Mouse (Mus musculus): ENCODE results near the gene Acss2.
A peak's percentile ranks its signal among the peaks of the same experiment; 100 is the strongest.
"Not testable (repeated sequence)": the region's sequence is repeated elsewhere in the genome, so short reads cannot be mapped to it uniquely, and the experiment has no call there.

Gene Acss2

DNA sequence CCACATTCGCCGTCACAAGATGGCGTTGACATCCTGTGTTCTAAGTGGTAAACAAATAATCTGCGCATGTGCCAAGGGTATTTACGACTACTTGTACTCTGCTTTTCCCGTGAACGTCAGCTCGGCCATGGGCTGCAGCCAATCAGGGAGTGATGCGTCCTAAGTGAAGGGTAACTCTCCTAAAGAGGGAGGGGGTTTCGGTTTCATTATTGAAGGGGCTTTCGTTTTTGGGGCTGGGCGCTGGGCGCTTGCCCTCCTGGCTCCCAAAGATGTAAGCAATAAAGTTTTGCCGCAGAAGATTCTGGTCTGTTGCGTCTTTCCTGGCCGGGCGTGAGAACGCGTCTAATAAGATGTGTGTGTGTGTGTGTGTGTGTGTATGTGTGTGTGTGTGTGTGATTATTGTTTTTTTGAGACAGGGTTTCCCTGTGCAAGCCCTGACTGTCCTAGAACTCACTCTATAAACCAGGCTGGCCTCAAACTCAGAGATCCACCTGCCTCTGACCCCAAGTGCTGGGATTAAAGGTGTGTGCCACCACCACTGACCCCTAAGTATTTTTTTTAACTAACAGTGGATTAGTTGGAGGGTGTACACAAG lies 20.8 kb downstream of the Acss2 start:
- DNase-seq (ENCODE audit: extremely low spot score): not testable (repeated sequence)

DNA sequence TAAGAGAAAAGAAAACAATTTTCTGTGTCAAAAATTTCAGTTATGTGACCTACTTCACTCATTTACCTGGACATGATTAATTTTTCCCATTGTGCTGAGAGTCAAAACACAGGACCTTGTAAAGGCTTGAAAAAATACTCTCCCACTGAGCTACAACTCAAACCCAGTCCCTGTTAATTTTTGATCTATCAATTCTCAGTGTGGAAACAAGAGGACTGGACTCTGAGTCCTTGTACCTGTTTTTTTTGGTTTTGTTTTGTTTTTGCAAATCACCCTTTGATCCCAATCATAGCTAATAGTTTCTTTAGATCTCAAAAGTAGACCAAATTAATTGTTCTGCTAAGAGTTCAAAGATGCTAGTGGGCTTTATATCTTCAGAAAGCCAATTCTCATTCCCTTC lies 21.9 kb downstream of the Acss2 start:
- no peak for DNase-seq (ENCODE audit: extremely low spot score)

DNA sequence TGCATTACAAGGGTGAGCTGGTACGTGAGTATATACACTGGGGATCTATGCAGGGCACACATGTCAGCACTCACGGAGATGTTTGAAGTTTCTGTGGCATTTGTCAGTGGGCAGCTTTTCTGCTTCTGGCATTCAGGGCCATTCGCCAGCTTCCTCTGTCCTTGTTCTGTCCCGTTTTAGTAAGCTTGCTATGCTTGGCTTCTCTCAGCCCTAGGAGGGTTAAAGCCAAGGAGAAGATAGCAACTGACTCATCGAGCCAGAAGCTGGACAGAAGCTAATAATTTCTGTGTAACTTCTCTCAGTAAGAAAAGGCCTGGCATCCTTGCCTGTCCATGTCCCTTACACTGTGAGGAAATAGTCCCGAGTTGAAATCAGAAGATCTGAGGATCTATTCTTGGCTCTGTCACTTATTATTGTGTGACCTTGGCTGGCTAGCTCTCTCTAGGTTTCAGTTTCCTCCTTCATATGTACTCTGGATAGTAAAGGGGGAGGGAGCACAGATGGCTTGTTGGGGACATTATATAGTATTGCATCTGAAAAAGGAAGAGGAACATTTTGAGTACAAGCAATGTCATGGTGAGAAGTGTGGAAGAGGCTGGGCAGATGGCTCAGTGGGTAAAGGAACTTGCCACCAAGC lies 23.2 kb downstream of the Acss2 start:
- no peak for DNase-seq (ENCODE audit: extremely low spot score)

DNA sequence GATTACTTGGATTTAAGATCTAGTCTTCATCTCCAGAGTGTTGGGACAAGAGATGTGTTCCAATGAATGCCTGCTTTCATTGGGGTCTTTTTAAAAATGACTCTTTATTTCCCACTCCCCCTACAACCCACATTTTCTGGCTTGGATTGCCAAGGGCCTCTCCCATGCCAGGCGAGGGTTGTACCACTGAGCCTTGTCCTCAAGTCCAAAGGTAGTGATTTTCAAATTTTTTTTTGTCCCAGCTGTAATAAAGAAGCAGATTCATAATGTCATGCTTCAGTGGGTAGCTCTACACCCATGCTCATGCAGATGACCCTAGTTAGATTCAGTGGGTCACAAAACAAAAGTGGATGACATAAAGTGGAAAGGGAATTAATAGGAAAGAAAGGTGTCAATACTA lies 29.2 kb downstream of the Acss2 start:
- DNase-seq (ENCODE audit: extremely low spot score): no peak

DNA sequence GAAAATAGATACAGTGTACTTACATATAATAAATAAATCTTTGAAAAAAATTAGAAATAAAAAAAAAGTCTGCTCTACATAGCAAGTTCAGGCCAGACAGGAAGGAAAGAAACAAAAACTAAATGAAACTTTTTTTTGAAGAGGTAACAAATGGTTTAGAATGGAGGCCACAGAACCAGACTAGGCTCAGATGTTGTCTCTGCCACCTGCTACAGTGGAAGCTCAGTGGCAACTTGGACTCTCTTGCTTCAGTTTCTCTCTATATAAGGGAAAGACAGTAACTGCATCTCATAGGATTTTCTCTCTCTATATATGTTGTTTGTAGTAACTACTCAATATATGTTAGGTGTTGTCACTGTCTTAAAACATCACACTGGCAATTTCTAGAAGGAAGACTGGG lies 34.6 kb downstream of the Acss2 start:
- DNase-seq (ENCODE audit: extremely low spot score): no peak

DNA sequence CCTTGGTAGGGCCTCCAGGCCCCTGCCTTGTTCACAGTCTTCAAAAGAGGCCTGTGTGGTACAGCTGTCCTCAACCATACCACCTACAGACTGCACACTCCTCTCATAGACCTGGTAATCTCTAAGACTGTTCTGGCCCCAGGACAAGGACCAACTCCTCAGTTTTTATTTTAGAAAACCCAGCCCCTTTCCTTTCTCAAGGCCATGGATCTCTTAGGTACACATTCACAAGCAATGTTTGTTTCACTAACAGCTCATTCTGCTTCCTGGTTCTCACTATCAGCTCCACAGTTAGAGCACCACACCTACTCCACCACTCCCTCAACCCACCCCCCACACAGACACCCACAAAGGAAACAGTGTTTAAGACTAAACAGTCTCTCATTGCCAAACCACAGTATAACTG lies 35.2 kb downstream of the Acss2 start:
- DNase-seq (ENCODE audit: extremely low spot score): no peak

DNA sequence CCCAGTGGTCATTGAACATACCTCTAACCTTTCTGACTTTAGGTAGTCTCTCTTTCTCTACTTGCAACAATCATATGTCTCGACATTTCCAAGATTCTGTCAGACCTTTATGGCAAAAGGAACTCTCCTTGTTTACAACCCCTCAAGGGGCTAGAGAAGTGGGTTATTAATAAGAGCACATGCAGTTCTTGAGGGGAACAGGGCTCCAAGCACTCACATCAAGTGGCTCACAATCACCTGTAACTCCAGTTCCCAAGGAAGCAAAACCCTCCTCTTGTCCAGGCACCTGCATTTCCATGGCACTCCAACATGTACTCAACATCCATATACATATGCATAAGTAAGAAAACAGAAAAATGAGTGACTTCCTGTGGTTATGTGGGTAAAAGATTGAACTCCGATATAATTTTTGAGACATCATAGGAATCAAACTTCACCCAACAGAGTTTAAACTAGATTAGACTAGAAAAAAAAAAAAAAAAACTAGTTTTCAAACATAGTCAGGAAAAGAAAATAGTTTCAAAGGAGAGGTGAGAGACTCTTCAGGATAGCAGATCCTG lies 36.8 kb downstream of the Acss2 start:
- no peak for DNase-seq (ENCODE audit: extremely low spot score)

DNA sequence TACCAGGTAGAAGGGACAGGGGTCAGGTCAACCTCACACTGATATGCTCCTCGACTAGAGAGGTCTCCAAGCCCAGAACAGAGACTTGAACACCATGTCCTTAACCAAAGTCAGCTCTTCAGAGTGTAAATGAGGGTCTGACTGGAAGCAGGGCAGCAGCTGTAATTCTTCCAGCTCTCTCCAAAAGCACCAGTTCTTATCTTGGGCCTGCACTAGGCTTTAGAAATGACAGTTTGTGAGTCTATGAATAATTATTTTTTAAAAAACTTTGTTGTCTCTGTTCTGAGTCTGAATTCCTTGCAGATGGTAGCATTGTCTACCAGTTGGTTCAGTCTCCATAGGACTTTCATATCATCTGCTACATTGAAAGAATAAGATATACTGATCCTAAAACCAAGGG lies 44.5 kb downstream of the Acss2 start:
- DNase-seq (ENCODE audit: extremely low spot score): no peak

DNA sequence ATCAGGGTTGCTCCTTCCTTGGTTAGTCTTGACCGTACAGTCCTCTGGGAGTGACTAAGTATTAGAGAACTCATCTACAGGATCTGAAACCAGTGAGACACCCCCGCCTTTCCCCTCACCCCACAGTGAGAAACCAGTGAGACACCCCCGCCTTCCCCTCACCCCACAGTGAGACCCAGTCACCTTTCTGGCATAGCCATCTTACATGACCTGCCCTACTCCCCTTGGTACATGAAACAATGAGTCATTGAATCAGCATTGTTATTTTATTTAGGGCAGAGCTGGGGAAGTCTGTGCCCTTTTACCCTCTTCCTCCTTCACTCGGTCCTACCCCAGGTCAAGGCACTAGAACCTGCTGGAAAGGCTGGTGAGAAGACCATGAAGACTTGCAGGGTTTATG lies 45.2 kb downstream of the Acss2 start:
- no peak for DNase-seq (ENCODE audit: extremely low spot score)

DNA sequence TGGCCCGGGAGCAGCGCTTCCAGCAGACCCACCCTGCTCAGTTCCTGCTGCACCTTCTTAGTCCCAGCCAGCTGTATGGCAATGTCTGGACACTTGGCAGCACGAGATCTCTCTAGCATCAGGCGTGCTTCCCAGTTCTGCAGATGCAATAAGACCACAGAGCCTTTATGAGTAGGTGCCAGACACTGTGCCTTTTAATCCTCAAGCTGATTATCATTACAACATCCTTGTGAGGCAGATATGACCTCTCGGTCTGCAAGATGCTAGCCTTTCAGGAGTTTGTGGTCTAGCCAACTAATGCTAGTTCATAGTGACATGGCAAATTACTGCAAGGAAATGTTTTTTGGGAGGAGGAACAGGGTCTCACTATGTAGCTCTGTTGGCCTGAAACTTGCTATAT lies 50.0 kb downstream of the Acss2 start:
- no peak for DNase-seq (ENCODE audit: extremely low spot score)

DNA sequence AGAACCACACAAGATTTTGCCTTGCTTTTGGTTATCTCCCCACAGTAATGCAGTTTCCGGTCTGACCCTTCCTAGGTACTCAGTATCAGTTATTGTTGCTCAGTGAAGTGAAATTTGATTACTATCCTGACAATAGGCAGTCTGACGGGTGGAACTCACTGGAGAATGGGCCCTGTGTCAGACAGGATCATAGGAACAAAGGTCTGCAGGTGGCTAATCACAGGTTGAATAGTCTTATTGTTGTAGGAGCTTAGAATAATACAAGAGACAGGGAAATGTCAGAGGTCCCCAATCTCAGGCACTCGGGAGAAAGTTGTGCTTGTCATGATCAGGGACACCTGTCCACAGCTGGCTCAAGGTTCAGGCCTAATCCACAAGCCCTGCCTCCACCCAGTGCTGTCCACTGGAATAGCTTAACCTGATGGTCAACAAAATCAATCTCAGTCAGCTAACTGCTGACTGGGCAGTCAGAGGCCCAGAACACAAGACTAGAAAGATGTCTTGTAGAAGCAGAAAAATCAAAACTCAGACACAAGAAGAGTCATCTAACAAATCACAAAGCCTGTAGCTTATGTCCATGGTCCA lies 51.6 kb downstream of the Acss2 start:
- DNase-seq (ENCODE audit: extremely low spot score): no peak

DNA sequence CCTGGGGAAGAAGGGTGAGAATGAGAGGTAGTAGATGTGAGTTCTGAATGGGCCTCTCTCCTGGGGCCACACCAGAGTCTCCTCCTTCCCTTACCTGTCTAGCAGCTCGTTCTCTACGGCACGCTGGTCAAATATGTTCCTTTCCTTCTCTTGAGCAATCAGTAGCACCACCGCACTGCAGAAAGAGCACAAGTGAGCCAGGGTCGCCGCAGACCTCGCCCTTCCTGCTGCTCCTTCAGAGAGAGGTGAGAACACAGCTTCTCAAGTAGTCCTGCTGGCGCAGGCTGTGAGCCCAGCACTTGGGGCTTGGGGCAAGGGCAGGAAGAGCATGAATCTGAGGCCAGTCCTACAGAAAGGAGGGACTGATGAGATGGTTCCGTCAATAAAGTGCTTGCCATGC lies 55.3 kb downstream of the Acss2 start:
- no peak for DNase-seq (ENCODE audit: extremely low spot score)

DNA sequence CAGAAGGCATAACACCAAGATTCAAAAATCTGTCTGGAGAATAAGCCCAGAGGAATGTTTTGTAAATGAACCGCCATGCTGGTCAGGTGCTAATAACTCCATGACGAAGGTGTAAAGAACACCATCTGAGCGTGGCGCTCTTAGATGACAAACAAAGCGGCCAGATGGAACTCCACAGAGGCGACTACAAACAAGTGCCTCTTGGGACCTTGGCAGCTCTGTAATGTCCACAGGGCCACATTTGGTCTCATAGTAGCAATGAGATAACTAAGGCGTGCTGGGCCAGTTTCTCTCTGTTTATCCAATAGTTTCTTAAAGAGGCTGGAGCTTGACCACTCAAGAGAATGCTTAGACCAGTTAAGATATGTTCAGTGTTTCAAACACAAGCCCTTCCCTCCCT lies 56.2 kb downstream of the Acss2 start:
- DNase-seq (ENCODE audit: extremely low spot score): no peak

DNA sequence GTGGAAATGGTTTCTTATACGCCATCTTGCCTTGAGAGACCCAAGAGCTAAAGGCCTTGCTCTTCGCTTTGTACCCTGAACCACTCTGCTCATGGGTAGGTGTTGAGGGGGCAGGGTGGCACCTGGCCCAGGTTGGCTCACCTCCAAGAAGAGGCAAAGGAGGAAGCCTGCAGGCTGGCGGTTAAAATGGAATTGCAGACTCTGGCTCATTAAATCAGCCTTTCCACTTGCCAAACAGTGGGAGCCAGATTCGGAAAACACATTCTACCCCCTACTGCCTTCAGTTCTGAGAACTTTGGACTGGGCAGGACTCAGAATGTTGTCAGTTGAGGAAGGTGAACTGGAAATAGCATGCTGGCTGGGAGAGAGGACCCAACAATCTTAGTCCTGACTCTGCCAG lies 57.0 kb downstream of the Acss2 start:
- no peak for DNase-seq (ENCODE audit: extremely low spot score)

DNA sequence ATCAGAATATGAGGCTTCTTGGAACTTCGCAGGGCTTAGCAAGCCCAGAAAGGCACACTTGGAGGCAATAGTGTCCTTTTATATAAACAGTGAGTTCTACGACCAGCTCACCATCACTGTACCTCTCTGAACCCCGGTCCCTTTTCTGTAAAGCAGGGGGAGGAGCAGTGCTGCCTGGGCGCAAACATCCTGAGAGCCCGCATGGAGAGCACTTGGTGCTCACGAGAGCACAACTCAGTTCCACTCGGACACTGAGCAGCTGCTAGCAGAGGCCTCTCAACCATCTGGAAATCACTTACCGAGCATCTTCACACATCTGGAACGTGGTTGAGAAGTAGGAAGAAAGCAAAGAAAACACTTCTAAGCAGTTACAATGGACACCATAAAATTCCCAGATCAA lies 58.9 kb downstream of the Acss2 start:
- no peak for DNase-seq (ENCODE audit: extremely low spot score)

DNA sequence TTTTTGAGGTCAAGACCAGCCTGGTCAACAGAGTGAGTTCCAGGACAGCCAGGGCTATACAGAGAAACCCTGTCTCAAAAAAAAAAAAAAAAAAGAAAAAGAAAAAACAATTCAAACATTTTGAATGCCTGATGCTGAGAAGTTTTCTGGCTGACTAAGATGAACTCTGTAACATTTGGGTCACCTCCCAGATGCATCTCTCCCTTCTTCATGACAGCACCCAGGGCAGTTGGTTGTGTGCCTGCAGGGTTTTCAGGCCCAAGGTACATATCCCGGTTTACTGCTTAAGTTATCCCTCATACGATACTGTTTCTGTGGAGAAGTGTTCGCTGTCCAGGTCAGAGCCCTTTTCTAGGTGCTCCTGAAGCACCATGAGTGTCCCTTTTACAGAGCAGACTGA lies 62.6 kb downstream of the Acss2 start:
- no peak for DNase-seq (ENCODE audit: extremely low spot score)

DNA sequence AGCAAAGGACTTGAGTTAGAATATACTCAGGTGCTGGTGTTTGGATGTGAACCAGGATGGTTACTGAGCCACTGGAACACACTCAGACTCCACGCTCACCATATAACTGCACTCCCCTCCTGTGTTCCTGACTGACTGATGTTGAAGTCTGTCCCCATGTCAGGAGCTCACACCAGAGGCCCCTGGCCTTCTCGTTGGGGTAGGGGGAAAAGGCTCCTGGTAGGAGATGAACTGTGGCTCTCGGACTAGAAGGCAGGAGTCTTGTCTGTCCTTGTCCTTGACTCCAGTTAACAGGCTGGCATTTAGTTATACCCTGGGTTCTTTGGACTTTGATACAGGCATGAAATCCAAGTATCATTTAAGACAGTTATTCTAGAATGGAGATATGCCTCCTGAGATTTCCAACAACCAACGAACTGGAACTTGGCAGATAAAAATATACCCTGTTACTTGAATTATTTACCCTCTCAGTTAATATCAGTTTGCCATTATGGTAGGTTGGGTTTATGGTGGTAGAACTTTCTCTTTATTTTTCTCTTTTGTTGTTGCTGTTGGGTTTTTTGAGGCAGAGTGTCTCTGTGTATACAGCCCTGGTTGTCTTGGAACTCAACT lies 64.7 kb downstream of the Acss2 start:
- no peak for DNase-seq (ENCODE audit: extremely low spot score)

DNA sequence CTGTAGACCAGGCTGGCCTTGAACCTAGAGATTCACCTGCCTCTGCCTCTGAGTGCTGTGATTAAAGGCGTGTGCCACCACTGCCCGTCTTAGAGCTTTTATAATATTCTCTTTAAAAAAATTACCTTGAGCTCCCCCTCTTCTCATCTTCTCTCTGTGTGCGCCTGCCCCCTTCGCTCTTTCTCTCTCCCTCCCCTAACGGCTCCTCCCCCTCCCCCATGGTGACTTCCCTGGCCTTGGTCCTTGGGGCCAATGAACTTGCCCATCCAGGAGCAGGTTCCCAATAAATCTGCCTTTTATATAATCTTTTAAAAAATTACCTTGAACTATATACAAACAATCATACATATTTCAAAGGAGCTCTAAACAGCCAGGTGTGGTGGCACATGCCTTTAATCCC lies 65.2 kb downstream of the Acss2 start:
- no peak for DNase-seq (ENCODE audit: extremely low spot score)

DNA sequence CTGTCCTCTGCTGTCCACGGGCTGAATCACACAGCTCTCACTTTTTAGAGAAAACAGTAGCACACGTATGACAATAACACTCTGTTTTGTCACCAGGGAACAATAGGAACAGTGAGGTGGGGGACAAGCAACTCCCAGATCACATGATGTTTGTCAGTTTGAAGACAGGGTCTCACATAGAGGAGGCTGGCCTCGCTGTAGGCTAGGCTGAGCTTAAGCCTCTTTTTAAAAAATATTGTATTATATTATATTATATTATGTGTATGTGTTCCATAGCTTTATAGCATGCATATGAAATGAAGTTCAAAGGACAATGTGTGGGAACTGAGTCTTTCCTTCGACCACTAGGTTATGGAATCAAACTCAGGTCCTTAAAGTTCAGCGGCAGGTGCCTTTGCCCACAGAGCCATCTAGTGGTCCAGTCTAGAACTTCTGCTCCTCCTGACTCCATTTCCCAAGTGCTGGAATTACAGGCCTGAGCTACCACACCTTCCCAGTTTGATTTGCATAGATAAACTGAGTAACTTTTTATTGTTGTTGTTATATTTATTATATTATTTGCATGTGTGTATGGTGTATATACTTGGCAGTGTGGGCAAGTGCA lies 66.3 kb downstream of the Acss2 start:
- DNase-seq (ENCODE audit: extremely low spot score): peak; percentile 59

DNA sequence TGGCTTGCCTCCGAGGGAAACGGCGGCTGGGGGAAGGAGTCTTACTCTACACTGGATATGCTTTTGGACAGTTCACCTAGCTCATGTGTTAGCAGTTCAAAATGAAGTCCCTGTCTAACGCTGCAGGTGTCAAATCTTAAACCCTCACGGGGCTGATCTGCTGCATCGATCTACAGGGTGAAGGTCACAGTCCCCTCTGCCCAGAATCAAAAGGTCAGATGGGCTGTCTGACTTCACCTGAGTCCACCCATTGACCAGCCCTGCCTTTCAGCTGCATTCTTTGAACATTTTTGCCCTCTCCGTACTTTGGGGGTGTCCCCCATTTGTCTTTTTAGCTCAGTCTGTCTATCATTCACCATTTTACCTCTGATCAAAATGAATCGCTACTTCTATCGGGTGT lies 67.3 kb downstream of the Acss2 start:
- no peak for DNase-seq (ENCODE audit: extremely low spot score)

DNA sequence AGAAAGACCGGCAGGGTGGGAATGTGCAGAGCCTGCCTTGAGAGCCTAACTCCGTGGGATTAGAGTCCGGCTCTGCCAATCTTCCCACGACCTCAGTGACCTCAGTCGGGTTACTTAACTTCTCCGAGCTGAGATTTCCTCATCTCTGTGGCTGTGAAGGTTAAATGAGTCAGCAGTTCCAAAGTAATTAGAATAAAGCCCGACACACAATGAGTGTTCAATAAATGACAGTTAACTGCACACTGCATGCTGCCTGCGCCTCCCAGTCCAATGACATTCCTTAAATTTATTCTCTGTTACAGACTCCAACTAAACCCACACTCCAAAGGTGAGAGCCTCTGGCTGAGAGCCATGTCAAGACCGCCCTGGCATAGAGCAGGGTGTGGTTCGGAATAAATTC lies 67.7 kb downstream of the Acss2 start:
- DNase-seq (ENCODE audit: extremely low spot score): no peak

DNA sequence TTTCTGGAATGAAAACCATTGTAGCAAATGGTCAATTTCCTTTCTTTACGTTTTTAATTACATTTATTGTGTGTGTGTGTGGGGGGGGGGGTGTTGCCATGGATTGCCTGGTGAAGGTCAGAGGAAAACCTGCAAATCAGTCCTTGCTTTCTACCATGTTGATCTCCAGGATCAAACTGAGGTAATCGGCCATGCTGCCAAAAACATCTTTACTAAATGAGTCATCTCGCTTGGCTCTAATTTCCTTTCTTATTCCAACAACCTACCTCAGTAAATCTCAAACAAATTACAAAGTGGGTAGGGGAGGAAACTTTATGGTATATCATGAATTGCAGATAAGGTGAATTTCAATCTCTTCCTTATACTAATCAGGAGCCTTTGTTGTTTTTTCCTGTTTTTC lies 70.4 kb downstream of the Acss2 start:
- DNase-seq (ENCODE audit: extremely low spot score): no peak

DNA sequence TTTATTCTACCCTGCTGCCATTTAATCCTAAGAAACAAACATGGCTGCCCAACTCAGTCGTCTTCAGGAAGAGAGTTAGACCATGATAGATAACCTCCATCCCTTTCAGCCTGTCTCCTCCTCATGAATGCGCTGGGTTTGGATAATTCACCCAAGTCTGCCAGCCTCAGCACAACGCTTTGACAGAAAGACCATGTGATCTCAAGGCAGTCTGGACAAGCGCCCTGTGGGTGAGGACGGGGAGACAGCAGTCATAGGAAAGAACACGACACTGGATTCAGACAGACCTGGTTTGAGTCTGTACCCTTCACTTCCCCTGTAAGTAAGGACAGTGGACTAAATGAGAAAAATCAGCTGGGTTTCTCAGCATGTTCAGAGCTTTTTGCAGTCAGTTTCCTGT lies 71.8 kb downstream of the Acss2 start:
- DNase-seq (ENCODE audit: extremely low spot score): no peak

Measured in embryo, embryonic 9.5 days (tissue).